Mouse (Mus musculus) cerebellum, adult 2 months (tissue): ENCODE data around the gene Plcb3.
A peak's percentile ranks its signal among the peaks of the same experiment; 100 is the strongest.

Source experiments
- CTCF ChIP-seq: fragments of 200-500 bp; IDR thresholded peaks from 2 replicates; pipeline ENCODE4 v1.5.1; 2011; ENCODE audit warnings: low read depth, mild to moderate bottlenecking, control low read depth, low read length, moderate library complexity, borderline replicate concordance; ENCODE audit not compliant: insufficient read depth
- POLR2A ChIP-seq: fragments of 200-500 bp; IDR thresholded peaks from 2 replicates; pipeline ENCODE4 v1.6.1; 2011; ENCODE audit warnings: low read length, control low read depth, borderline replicate concordance; ENCODE audit not compliant: insufficient read depth

GRCm38 (mm10) chr19:6909507-6910289 is 66.6 kb downstream of the Plcb3 start, which contains the start of the genes Trmt112 and Prdx5:
- TF ChIP-seq CTCF (no peak), POLR2A (peak; percentile 90)
